Mouse (Mus musculus) cortical plate, adult 2 months (tissue): ENCODE measurements at regions not wholly inside any gene's neighbourhood (a gene's known extent, or its start where the extent isn't known, plus 50 kb on each side); places are given as distances from the start of the nearest gene placed in this dataset.

Experiments used
- H3K27ac ChIP-seq: fragments of 200-500 bp; 2 replicates; pipeline ENCODE4 v1.5.1; 2012; ENCODE audit warnings: low read length, control low read depth, inconsistent platforms; ENCODE audit not compliant: insufficient read depth
- H3K4me1 ChIP-seq: fragments of 200-500 bp; 2 replicates; pipeline ENCODE4 v1.6.1; 2011; ENCODE audit warnings: low read length; ENCODE audit not compliant: control insufficient read depth, insufficient read depth
- H3K4me3 ChIP-seq: fragments of 200-500 bp; 2 replicates; pipeline ENCODE4 v1.5.1; 2011; ENCODE audit warnings: mild to moderate bottlenecking, low read length, control low read depth; ENCODE audit not compliant: insufficient read depth
- CTCF ChIP-seq: fragments of 200-500 bp; IDR thresholded peaks from 2 replicates; pipeline ENCODE4 v1.5.1; 2011; ENCODE audit warnings: mild to moderate bottlenecking, control low read depth, low read length; ENCODE audit not compliant: insufficient read depth; ENCODE audit errors: extremely low read depth
- POLR2A ChIP-seq: fragments of 200-500 bp; IDR thresholded peaks from 2 replicates; pipeline ENCODE4 v1.6.1; 2011; ENCODE audit warnings: mild to moderate bottlenecking, low read length, control low read depth; ENCODE audit not compliant: insufficient read depth; ENCODE audit errors: extremely low read depth

- no peak overlapping the region for H3K4me3 ChIP-seq
- H3K4me1 ChIP-seq = no peaks in the 10 kb centered on the region
- TF ChIP-seq CTCF (no peak), POLR2A (no peak)
- no peak overlapping the region for H3K27ac ChIP-seq
Measured at GRCm38 (mm10) chr12:9478201-9478600, 91.7 kb upstream of the Osr1 start.

- Histone ChIP-seq H3K4me1 (no peaks in the 10 kb centered on the region), H3K27ac (no peak overlapping the region), H3K4me3 (no peak overlapping the region)
- TF ChIP-seq POLR2A = no peak
- TF ChIP-seq CTCF = no peak
Measured at GRCm38 (mm10) chr12:9487674-9488413, 82.1 kb upstream of the Osr1 start.

- no peak overlapping the region for H3K27ac ChIP-seq
- TF ChIP-seq CTCF (no peak), POLR2A (no peak)
- H3K4me3 ChIP-seq = no peak overlapping the region
- H3K4me1 ChIP-seq = no peaks in the 10 kb centered on the region
Measured at GRCm38 (mm10) chr12:9513926-9514325, 56.0 kb upstream of the Osr1 start.

- no peak for TF ChIP-seq POLR2A
- TF ChIP-seq CTCF = no peak
- no peak overlapping the region for H3K4me3 ChIP-seq
- H3K27ac ChIP-seq = no peak overlapping the region
- no peaks in the 10 kb centered on the region for H3K4me1 ChIP-seq
Measured at GRCm38 (mm10) chr12:9518782-9519181, 51.1 kb upstream of the Osr1 start.

GRCm38 (mm10) chr12:9519346-9519745 lies 50.6 kb upstream of the Osr1 start:
- no peak overlapping the region for H3K27ac ChIP-seq
- H3K4me3 ChIP-seq = no peak overlapping the region
- TF ChIP-seq CTCF (no peak), POLR2A (no peak)

More at GRCm38 (mm10) chr12:9519346-9519745, 50.6 kb upstream of the Osr1 start:
- H3K4me1 ChIP-seq = no peaks in the 10 kb centered on the region
